Mouse (Mus musculus) thymus, postnatal 10 days (tissue): Measurements from ENCODE around the gene Gucy1a1.
A peak's percentile ranks its signal among the peaks of the same experiment; 100 is the strongest.
"Not testable (repeated sequence)": the region's sequence is repeated elsewhere in the genome, so short reads cannot be mapped to it uniquely, and the experiment has no call there.

Source experiments
- DNase-seq, 2 experiments: peaks; one replicate each; pipeline ENCODE4 v3.0.0; 2021; ENCODE audit warnings: low spot score in 2 of 2

The Gucy1a1 gene

DNA sequence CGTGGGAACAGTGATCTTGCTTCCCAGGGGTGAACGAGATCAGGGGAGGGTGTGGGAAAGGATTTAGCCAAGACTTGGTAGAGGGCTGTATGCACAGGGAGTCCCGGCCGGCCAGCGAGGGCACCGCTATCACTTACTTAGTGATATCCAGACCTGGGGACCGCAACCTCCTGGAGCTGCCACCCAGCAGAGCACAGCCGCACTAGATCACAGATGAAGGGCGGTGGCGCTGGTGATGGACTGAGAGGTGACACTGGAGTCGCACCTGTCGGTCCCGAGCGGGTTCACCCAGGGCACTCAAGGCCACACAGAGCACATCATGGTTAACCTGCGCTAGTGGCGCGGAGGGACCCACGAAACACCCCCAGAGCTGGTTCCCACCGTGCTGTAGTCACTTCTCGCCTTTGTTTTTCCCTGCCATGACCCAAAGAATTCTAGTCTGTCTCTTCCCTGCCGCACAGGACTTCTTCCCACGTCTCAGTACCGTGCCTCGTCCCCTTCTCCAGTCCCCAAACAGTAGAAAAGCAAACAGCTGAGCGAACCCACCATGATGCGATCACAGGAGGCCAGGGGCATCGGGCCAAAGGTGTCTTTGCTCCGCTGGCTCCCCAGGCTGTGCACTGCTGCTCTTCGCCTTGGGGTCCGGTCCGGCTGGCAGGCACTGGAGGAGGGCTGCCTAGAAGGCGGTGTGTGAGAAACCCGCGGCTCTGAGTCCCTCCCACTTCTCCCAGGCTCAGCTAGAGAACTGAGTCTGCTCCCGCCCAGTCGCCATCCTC, at the start of gene Gucy1a1:
Gene Gucy1a1, minus strand, starts transcription at position 664 of the 776 bp plus-strand sequence.
- peak in 1 of 2 experiments; percentile 9 for DNase-seq

DNA sequence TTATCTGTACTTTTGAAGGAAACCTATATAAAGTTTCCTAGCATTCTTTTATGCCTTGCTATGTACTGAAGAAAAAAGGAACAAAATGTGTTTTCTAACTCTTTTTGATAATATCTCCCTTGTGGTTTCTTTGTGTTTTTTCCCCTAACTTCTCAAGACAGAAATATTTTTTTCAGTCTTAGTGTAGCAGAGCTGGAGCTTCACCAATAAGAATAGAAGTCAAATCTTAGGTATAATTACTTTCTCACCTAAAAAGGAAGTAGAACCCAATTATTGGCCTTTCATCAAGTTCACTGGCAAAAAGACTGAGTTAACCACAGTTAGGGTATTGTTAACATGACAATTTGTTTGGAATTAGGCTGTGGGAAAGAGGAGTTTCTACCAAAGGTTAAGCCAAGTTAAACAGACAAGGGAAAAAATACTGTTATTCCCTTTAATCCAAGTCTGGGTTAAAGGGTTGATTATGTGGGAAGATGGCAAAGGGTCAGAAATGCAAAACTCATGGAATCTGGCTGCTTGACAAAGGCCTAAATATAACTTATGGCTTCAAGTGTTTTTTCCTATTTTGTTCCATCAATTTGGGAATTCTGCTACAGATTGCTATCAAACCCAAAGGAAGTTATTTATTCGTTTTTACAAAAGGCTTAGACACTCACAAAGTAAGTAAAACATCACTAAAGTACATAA, 46.1 kb upstream of the Gucy1a1 start:
- no peak for DNase-seq

DNA sequence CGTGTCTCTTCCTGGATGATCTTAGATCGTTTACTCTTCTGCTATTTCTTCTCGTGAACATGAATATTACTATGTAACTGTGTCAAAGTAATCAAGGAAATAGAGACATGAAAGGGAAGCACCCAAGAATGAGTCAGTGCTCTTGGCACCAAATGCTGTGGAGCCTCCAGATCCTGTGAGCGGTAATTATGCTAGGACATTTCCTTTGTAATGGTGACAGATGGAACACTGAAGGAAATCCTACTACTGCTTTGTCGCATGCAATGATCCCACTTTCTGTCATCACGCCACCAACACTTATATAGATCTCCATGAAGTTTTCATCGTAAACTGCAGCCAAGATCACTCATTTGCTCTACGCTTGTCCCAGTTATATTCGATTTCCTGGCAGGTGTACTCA, 40.0 kb upstream of the Gucy1a1 start:
- no peak for DNase-seq

- DNase-seq: no peak
These were observed 35.9 kb upstream of the Gucy1a1 start for GRCm38 (mm10) chr3:82181500-82181899.

DNA sequence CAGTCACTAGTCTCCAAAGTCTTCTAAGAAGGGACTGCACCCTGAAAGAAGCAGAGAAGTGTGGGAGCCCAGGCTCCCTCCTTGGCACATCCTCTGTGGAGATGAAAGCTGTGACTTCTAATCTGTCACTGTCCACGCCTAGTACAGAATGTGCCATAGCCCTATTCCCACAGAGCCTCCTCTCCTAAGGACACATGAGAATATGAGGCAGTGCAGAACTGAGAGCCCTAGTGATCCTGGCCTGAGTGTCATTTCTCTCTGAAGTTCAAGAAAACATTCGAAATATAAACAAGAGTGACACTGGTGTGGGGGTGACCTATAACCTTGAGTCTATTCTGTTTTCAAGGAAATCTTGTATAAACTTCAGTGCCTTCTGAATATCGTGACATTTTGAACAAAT, 34.7 kb upstream of the Gucy1a1 start:
- DNase-seq: no peak

DNA sequence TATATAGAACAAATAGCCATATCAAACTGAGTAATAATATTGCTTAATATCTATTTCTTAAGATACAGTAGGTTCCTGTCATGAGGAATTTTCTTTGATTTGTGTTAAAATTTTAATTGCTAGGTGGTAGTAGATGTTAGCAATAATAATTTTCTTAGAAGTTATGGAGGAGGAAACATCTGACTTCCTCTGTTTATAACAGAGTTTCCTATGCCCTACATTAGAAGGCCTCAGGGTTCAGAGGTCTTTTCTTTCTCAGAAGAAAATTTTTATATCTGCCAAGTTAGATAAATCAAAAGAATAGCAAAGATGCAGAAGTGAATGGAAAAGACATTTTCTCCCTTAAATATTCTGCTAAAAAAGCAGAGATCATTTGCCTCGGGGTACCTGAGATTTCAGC, 29.9 kb upstream of the Gucy1a1 start:
- no peak for DNase-seq

DNA sequence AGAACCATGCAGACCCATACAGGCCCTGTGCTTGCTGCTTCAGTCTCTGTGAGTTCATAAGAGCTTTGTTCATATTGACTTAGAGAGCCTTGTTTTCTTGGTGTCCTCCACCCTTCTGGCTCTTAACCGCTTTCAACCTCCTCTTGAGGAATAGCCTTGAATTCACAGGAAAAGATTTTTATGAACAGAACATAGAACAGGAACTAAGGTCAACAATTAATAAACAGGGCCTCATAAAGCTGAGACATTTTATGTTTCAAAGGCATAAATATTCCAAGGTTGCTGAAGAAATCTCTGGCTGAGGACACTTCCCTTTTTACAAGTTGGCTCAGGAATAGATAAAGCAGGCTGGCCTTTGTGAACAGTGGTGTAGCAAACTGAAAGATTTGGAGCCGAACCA, 21.5 kb upstream of the Gucy1a1 start:
- no peak for DNase-seq

DNA sequence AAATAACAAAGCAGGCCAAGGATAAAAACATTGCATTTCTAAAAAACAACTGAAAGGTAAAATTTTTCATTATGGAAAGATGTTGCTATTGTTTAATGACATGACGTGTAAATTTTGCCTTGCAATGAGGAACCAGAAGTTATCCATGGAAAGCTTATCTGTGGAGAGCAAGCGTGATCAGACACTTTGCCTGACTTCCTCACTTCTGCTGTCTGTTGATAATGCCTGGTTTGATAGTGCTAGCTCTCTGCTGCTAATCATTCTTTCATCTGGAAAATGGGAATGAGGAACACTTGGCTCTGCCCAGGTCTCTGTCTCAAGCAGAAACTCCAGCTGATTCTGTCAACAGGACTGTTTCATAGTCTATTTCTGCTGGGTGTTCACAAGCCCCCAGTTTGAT, 20.3 kb upstream of the Gucy1a1 start:
- no peak for DNase-seq

GRCm38 (mm10) chr3:82162992-82163391, 17.4 kb upstream of the Gucy1a1 start:
- DNase-seq: not testable (repeated sequence)

- DNase-seq: no peak
These were observed 389 bp upstream of the Gucy1a1 start for GRCm38 (mm10) chr3:82145978-82146377.

GRCm38 (mm10) chr3:82144725-82145125, 864 bp downstream of the Gucy1a1 start:
- no peak for DNase-seq

DNA sequence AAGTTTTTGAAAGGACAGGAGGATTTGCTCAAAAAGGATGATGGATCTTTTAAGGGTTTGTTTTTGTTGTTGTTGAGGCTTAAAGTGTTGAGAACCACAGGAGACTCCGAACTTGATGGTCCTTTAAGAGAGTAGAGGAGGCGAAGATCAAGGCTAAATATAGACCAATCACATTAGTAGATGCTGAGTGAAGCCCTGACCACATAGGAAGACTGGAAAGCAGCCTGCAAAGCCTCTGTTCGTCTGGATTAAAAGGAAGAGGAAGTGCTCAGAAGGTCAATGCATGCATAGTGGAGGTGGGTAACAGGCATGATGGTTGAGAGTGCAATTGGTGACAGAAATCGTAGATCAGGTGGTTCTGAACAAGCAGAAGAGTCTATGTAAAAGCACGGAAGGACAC, 4.8 kb downstream of the Gucy1a1 start:
- DNase-seq: no peak

DNA sequence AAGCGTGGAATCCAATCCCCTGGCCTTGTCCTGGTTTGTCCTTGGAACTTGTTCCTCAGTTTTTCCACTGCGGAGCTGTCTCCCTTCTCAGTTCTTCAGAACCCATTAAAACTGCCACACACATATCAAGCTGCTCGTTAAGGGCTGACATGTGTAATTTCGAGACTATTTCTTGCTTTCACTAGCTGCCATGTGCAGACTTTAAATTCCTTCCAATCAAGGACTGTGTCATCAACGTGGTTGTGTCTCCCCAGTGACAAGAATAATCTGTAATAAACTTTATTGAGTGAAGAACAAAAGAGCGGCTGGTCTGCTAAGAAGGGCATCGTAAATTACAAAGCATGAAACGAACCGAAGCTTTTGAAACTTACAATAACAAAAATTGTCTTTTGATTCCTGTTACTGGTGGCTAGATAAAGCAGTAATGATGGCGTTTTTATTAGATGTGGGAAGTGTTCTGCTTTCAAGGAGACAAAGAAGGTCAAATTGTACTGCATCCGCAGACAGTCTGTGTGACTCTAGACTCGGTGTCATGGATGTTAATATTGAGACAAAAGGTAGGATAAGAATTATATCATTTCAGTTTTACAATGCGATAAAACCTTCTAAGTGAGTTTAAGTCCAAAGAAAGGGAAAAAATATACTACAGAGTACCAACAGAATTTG, 7.5 kb downstream of the Gucy1a1 start:
- DNase-seq: no peak

GRCm38 (mm10) chr3:82135483-82135882, 10.1 kb downstream of the Gucy1a1 start:
- DNase-seq: no peak

DNA sequence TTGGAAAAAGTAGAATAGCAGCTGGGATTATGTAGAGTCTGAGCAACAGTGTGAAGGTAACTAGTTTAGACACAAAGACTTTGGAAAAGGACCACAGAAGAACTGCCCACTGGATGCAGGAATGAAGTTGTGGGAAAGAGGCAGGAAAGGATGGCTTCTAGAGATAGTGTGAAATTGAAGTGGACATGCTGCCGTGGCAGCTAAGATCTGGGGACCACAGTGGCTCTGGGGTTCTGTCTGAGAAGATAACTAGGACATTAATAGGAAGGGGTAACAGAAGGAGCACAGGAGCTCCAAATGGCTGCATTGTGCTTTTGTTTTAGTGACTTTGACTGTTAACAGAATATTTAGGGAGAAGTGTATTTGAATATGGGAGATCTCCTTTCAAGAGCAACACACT, 16.3 kb downstream of the Gucy1a1 start:
- DNase-seq: no peak

DNA sequence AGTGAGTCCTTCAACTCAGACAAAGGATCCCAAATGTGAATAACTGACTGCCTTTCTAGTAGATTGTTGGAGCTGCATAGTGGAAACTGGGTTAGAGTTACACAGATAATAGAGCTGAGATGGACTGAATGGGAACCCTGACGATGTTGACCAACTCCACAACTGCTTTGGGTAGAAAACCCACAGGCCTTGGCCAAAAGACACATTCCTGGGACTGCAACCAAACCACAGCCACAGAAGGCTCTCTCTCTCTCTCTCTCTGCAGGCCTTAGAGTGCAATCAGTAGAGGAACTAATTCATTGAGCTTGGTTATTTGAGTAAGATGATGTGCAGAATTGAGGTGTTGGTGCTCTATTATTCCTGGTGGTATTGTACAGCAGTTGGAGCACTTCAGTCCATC, 21.0 kb downstream of the Gucy1a1 start:
- no peak for DNase-seq

DNA sequence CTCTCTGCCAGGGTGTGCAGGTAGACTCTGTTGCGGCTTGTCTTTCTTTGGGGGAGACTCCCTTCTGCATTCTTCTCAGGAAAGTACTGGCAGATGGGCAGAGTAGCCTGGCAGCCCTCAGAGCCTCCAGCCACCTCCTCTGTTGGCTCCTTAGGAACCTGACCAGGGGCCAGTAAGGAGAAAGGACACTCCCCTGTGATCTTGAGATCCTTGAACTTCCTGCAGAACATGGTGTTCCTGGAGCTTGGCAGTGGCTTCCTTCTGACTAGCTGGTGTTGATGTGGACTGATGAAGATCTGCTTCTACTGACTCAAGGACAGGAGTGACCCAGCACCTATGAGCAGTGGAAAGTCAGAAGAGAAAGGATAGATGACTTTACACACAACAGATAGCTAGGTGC, 26.7 kb downstream of the Gucy1a1 start:
- DNase-seq: no peak

- no peak for DNase-seq
These were observed 33.1 kb downstream of the Gucy1a1 start for GRCm38 (mm10) chr3:82112439-82112838.

GRCm38 (mm10) chr3:82111986-82112385, 33.6 kb downstream of the Gucy1a1 start:
- DNase-seq: no peak

DNA sequence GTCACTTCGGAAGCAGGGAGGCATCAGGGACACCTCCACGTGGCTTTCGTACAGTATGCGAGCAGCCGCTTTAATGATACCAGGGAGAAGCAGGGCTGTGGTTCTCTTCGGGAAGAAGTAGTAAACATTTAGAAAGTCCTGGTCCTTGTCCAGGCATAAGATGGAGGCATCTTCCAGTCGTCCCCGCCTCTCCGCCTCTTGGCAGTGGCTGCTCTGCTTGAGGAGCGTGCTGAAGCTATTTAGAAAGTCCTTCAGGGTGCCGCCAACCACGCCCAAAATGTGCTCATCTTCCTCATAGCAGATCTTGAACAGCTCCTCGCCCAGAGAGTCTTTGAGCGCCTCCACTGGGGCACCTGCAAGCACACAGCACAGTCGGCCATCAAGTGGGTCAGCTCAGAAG, 36.6 kb downstream of the Gucy1a1 start:
- DNase-seq: no peak

DNA sequence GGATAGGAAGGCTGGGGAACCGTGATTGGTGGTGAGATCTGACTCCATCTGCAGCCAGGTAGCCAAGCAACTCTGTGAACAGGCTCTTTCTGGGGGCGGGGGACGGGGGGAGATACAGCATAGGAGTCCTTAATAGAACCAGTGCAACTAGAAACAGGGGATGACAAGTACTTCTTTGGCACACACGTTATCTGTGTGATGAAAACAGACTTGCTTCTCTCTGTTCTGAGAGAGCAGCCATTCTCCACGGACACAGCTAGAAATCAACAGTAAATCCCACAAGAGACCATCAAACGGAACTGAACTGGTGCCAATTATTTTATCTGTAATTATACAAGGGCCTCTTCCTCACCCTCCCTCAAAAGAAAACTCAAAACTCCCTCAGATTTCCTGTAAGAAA, 41.4 kb downstream of the Gucy1a1 start:
- no peak for DNase-seq

DNA sequence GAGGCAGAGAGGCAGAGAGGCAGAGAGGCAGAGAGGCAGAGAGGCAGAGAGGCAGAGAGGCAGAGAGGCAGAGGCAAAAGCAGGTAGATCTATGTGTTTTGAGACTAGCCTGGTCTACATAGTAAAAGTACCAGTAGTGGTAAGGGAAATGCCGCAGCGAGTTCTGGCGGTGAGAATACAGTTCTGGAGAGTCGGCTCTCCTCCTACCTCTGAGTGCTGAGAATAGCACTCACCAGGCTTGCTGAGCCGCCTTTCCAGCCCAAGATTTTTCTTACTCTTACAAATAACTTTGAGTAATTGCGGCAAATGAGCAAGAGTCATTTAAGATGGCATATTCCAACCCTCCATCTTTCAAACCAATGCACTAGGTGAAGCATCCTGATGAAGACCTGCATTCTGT, 46.5 kb downstream of the Gucy1a1 start:
- no peak for DNase-seq

- no peak for DNase-seq
These were observed 48.8 kb downstream of the Gucy1a1 start for GRCm38 (mm10) chr3:82096801-82097200.
